Mouse (Mus musculus): Measurements from ENCODE around the gene Vti1a. TPM values are rescaled to one million over a fixed set of nuclear protein-coding genes. Genes with fewer than 3 reads are reported as not detected.
A peak's percentile ranks its signal among the peaks of the same experiment; 100 is the strongest.

Vti1a gene
- polyA plus RNA-seq, 1 experiment from 2014 or later = 15.4 TPM

DNA sequence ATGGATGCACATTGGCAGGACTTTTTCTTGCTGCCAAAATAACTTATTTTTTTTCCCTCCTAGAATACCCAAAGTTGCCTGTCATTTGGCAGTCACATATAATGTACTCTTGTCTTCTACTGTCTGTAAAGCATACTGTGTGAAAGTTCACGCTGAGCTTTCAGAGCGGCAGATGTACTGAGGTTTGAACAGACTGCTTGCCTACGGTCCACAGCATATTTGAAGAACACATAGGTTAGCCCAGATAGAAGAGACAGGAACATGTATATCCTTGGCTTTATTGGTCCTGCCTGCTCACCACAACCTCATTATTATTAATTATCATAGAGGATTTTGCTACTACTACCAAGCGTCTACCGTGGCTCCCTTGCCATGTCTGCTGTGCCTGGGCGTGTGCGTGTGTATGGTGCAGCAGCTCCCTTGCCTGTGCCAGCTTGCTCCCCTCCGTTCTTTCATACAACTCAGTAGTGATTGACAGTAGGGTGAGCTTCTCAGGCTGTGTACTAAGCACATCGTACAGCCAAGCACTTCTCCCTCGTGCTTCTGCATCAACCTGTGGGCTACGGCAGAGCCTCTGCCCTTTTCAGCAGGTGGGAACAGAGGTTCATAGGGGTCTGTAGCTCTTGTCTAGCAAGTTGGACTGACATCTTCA lies 107.1 kb downstream of the Vti1a start:
- ATAC-seq (ENCODE audit: insufficient number of reproducible peaks, insufficient read depth, low FRiP score, low read depth) = no peak
- Histone ChIP-seq H3K36me3 (ENCODE audit: control insufficient read depth, insufficient read depth, low read length) (no peaks in the 10 kb centered on the region), H3K4me2 (ENCODE audit: low read length) (no peak overlapping the region), H3K4me1 (ENCODE audit: control insufficient read depth in 2 of 2, insufficient read depth in 2 of 2, low read length in 2 of 2) (peaks cover 0 to 9% of the 10 kb centered on the region in 2 experiments; a peak in 1 of 4 replicates), H3K27me3 (ENCODE audit: control insufficient read depth, insufficient read depth, low read length) (no peaks in the 10 kb centered on the region), H3K27ac (replicated peaks in 1 of 2; ENCODE audit: control insufficient read depth in 1 of 2, insufficient read depth in 1 of 2, low read depth in 2 of 2, low read length in 2 of 2) (no peak overlapping the region), H3K9me3 (ENCODE audit: control insufficient read depth, low read length) (no peaks in the 10 kb centered on the region), H3K9ac (ENCODE audit: low read length) (no peak overlapping the region), H3K4me3 (ENCODE audit: control insufficient read depth in 1 of 2, insufficient read depth in 1 of 2, low read depth in 1 of 2, low read length in 2 of 2) (no peak overlapping the region)
- WGBS = 92% methylated on average over 11 of the region's 11 CpGs

DNA sequence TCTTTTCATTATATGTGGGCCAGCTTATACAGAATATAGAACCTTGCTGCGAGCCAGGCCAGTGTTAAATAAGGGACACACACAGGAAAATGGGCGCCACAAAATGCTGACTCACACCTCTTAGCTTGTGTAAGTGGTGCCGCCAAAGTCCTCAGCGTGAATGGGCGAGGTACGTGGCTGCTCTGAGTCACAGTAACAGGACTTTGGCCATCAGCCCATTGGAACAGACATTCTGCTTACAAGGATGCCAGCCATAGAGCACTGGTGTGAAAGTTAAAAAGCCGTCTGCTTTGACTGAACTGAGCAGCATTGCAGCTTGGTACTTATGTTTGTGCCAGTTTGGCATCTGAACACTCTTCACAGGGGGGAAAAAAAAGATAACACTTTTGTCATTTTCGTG lies 107.9 kb downstream of the Vti1a start:
- Histone ChIP-seq H3K4me3 (ENCODE audit: control insufficient read depth in 1 of 2, insufficient read depth in 1 of 2, low read depth in 1 of 2, low read length in 2 of 2) (no peak overlapping the region), H3K4me1 (ENCODE audit: control insufficient read depth in 2 of 2, insufficient read depth in 2 of 2, low read length in 2 of 2) (peaks cover 0 to 9% of the 10 kb centered on the region in 2 experiments; a peak in 1 of 4 replicates), H3K4me2 (ENCODE audit: low read length) (no peak overlapping the region), H3K27me3 (ENCODE audit: control insufficient read depth, insufficient read depth, low read length) (no peaks in the 10 kb centered on the region), H3K27ac (replicated peaks in 1 of 2; ENCODE audit: control insufficient read depth in 1 of 2, insufficient read depth in 1 of 2, low read depth in 2 of 2, low read length in 2 of 2) (no peak overlapping the region), H3K9ac (ENCODE audit: low read length) (no peak overlapping the region), H3K36me3 (ENCODE audit: control insufficient read depth, insufficient read depth, low read length) (no peaks in the 10 kb centered on the region), H3K9me3 (ENCODE audit: control insufficient read depth, low read length) (no peaks in the 10 kb centered on the region)
- ATAC-seq (ENCODE audit: insufficient number of reproducible peaks, insufficient read depth, low FRiP score, low read depth) = peak; percentile 73
- 28% methylated on average over 8 of the region's 8 CpGs for WGBS

DNA sequence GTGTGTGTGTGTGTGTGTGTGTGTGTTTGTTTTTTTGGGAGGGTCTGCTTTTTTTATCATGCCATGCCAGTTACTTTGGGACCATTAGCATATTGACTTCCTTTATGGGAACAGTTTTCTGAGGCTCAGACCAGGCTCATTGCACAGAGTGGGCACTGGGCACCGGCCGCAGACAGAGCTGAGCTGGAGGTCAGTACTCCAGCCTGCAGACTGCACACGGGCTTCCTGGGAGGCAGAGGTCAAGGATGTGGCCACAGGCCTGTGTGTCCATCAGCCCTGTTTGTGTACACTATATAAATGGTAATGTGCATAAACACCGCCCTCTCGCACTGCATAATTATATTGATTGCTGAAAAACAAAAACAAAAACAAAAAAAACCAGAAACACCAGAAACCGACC lies 108.4 kb downstream of the Vti1a start:
- Histone ChIP-seq H3K9me3 (ENCODE audit: control insufficient read depth, low read length) (no peaks in the 10 kb centered on the region), H3K4me3 (ENCODE audit: control insufficient read depth in 1 of 2, insufficient read depth in 1 of 2, low read depth in 1 of 2, low read length in 2 of 2) (no peak overlapping the region), H3K9ac (ENCODE audit: low read length) (no peak overlapping the region), H3K4me2 (ENCODE audit: low read length) (no peak overlapping the region), H3K36me3 (ENCODE audit: control insufficient read depth, insufficient read depth, low read length) (no peaks in the 10 kb centered on the region), H3K4me1 (ENCODE audit: control insufficient read depth in 2 of 2, insufficient read depth in 2 of 2, low read length in 2 of 2) (peaks cover 0 to 9% of the 10 kb centered on the region in 2 experiments; a peak in 1 of 4 replicates), H3K27me3 (ENCODE audit: control insufficient read depth, insufficient read depth, low read length) (no peaks in the 10 kb centered on the region), H3K27ac (replicated peaks in 1 of 2; ENCODE audit: control insufficient read depth in 1 of 2, insufficient read depth in 1 of 2, low read depth in 2 of 2, low read length in 2 of 2) (no peak overlapping the region)
- 82% methylated on average over 6 of the region's 6 CpGs for WGBS
- no peak for ATAC-seq (ENCODE audit: insufficient number of reproducible peaks, insufficient read depth, low FRiP score, low read depth)

DNA sequence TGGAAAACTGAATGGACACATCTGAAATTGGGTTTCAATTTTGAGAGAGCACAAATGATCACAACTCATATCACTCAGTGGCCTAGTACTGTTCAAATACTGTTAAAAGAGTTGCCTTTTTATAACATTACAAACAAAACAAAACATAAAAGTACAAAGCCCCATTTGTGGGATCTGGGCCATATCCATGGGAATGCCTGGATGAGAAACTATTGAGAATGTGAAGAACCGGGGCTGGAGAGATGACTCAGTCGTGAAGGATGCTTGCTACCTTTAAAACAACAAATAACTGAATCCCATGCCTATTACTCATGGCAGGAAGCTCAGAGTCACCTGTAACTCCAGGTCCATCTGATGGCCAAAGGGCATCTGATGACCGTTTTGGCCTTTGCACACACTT lies 124.2 kb downstream of the Vti1a start:
- H3K4me1 ChIP-seq (ENCODE audit: control insufficient read depth in 2 of 2, insufficient read depth in 2 of 2, low read length in 2 of 2) = no peaks in the 10 kb centered on the region
- H3K4me3 ChIP-seq (ENCODE audit: control insufficient read depth in 1 of 2, insufficient read depth in 1 of 2, low read depth in 1 of 2, low read length in 2 of 2) = no peak overlapping the region
- no peak for ATAC-seq (ENCODE audit: insufficient number of reproducible peaks, insufficient read depth, low FRiP score, low read depth)
- 76% methylated on average over 3 of the region's 3 CpGs for WGBS
- no peaks in the 10 kb centered on the region for H3K36me3 ChIP-seq (ENCODE audit: control insufficient read depth, insufficient read depth, low read length)
- no peaks in the 10 kb centered on the region for H3K9me3 ChIP-seq (ENCODE audit: control insufficient read depth, low read length)
- H3K27ac ChIP-seq (replicated peaks in 1 of 2; ENCODE audit: control insufficient read depth in 1 of 2, insufficient read depth in 1 of 2, low read depth in 2 of 2, low read length in 2 of 2) = no peak overlapping the region
- no peaks in the 10 kb centered on the region for H3K27me3 ChIP-seq (ENCODE audit: control insufficient read depth, insufficient read depth, low read length)
- no peak overlapping the region for H3K9ac ChIP-seq (ENCODE audit: low read length)
- no peak overlapping the region for H3K4me2 ChIP-seq (ENCODE audit: low read length)

DNA sequence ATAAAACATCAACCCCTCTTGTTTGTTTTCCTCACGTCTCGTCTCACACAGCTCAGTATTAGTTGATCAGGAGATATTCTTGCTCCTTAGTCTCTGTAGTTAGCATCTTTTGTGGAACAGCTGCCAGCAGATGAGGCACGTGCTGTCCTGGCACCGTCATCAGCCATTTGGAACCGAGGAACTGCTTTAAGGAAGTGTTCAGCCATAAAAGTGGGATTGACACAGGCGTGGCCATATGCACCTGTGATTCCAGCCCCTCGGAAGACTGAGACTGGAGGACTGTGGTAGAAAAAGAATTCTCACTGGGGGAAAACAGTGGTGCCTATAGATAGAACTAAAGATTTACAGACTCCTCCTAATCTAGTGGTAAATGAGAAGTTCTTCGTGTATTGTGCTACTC lies 127.5 kb downstream of the Vti1a start:
- ATAC-seq (ENCODE audit: insufficient number of reproducible peaks, insufficient read depth, low FRiP score, low read depth) = no peak
- peaks cover 0 to 1% of the 10 kb centered on the region in 2 experiments; a peak in 1 of 4 replicates for H3K4me1 ChIP-seq (ENCODE audit: control insufficient read depth in 2 of 2, insufficient read depth in 2 of 2, low read length in 2 of 2)
- H3K9ac ChIP-seq (ENCODE audit: low read length) = no peak overlapping the region
- no peaks in the 10 kb centered on the region for H3K9me3 ChIP-seq (ENCODE audit: control insufficient read depth, low read length)
- H3K36me3 ChIP-seq (ENCODE audit: control insufficient read depth, insufficient read depth, low read length) = no peaks in the 10 kb centered on the region
- H3K27ac ChIP-seq (replicated peaks in 1 of 2; ENCODE audit: control insufficient read depth in 1 of 2, insufficient read depth in 1 of 2, low read depth in 2 of 2, low read length in 2 of 2) = no peak overlapping the region
- H3K4me3 ChIP-seq (ENCODE audit: control insufficient read depth in 1 of 2, insufficient read depth in 1 of 2, low read depth in 1 of 2, low read length in 2 of 2) = no peak overlapping the region
- WGBS = 93% methylated on average over 8 of the region's 8 CpGs
- no peaks in the 10 kb centered on the region for H3K27me3 ChIP-seq (ENCODE audit: control insufficient read depth, insufficient read depth, low read length)
- H3K4me2 ChIP-seq (ENCODE audit: low read length) = no peak overlapping the region

DNA sequence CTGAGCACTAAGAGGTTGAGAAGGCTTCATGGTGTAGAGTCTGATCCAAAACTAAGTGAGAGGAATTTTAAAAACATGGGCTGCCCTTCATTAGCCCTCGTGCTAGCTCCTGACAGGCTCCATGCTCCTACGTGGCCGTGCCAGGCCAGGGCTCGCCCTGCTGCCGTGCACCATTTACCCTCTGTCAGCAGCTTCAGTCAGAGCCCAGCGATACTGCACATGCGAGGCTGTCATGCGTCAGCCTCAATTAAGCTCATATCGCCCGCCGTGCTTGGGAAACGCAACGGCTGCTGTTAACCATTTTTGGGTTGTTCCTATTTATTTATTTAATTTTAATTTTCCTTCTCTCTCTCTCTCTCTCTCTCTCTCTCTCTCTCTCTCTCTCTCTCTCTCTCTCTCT lies 133.0 kb downstream of the Vti1a start:
- Histone ChIP-seq H3K4me2 (ENCODE audit: low read length) (no peak overlapping the region), H3K27me3 (ENCODE audit: control insufficient read depth, insufficient read depth, low read length) (no peaks in the 10 kb centered on the region), H3K9ac (ENCODE audit: low read length) (no peak overlapping the region), H3K4me1 (ENCODE audit: control insufficient read depth in 2 of 2, insufficient read depth in 2 of 2, low read length in 2 of 2) (peaks cover 0 to 4% of the 10 kb centered on the region in 2 experiments; a peak in 1 of 4 replicates), H3K27ac (replicated peaks in 1 of 2; ENCODE audit: control insufficient read depth in 1 of 2, insufficient read depth in 1 of 2, low read depth in 2 of 2, low read length in 2 of 2) (no peak overlapping the region), H3K4me3 (ENCODE audit: control insufficient read depth in 1 of 2, insufficient read depth in 1 of 2, low read depth in 1 of 2, low read length in 2 of 2) (no peak overlapping the region), H3K9me3 (ENCODE audit: control insufficient read depth, low read length) (no peaks in the 10 kb centered on the region), H3K36me3 (ENCODE audit: control insufficient read depth, insufficient read depth, low read length) (no peaks in the 10 kb centered on the region)
- 43% methylated on average over 13 of the region's 13 CpGs for WGBS
- ATAC-seq (ENCODE audit: insufficient number of reproducible peaks, insufficient read depth, low FRiP score, low read depth) = no peak

DNA sequence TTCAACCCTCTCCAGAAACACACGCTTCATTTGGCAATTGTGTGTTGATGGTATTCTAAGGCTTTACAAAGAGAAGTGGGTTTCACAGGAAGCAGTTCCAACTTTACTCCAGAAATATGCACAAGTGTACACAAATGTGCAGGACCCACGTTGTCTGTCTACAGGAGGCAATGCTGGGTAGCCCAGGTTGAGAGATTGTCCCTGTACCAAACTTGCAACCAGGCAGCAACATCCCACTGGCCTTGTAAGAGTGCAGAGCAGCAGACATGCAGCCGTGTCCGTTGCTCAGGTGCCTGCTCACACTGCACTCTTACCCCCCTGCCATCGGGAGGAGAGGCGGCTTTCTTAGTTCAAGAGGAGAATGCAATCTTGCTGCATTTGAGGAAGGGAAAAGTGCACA lies 133.4 kb downstream of the Vti1a start:
- no peaks in the 10 kb centered on the region for H3K36me3 ChIP-seq (ENCODE audit: control insufficient read depth, insufficient read depth, low read length)
- no peaks in the 10 kb centered on the region for H3K27me3 ChIP-seq (ENCODE audit: control insufficient read depth, insufficient read depth, low read length)
- WGBS = 70% methylated on average over 6 of the region's 6 CpGs
- H3K4me2 ChIP-seq (ENCODE audit: low read length) = no peak overlapping the region
- no peaks in the 10 kb centered on the region for H3K9me3 ChIP-seq (ENCODE audit: control insufficient read depth, low read length)
- no peak overlapping the region for H3K27ac ChIP-seq (replicated peaks in 1 of 2; ENCODE audit: control insufficient read depth in 1 of 2, insufficient read depth in 1 of 2, low read depth in 2 of 2, low read length in 2 of 2)
- peaks cover 0 to 4% of the 10 kb centered on the region in 2 experiments; a peak in 1 of 4 replicates for H3K4me1 ChIP-seq (ENCODE audit: control insufficient read depth in 2 of 2, insufficient read depth in 2 of 2, low read length in 2 of 2)
- no peak overlapping the region for H3K4me3 ChIP-seq (ENCODE audit: control insufficient read depth in 1 of 2, insufficient read depth in 1 of 2, low read depth in 1 of 2, low read length in 2 of 2)
- no peak overlapping the region for H3K9ac ChIP-seq (ENCODE audit: low read length)
- ATAC-seq (ENCODE audit: insufficient number of reproducible peaks, insufficient read depth, low FRiP score, low read depth) = no peak
